Mouse (Mus musculus): Measurements from ENCODE around the gene Slc4a2.

Slc4a2 gene

GRCm38 (mm10) chr5:24423129-24424003 lies at the start of gene Slc4a2, which contains the start of gene Cdk5:
TSS of gene Slc4a2 (plus strand) at chr5:24423837.
TSS of gene Cdk5 (minus strand) at chr5:24423530.
- DNase-seq (ENCODE audit: low read depth, low spot score): peak; percentile 99

- DNase-seq (ENCODE audit: low read depth, low spot score): no peak
Observed at GRCm38 (mm10) chr5:24374216-24374615, 49.4 kb upstream of the Slc4a2 start.

GRCm38 (mm10) chr5:24374666-24375328 lies 48.8 kb upstream of the Slc4a2 start:
- no peak for DNase-seq (ENCODE audit: low read depth, low spot score)

GRCm38 (mm10) chr5:24378700-24379099 lies 44.9 kb upstream of the Slc4a2 start:
- DNase-seq (ENCODE audit: low read depth, low spot score): no peak

GRCm38 (mm10) chr5:24379501-24379900 lies 44.1 kb upstream of the Slc4a2 start:
- no peak for DNase-seq (ENCODE audit: low read depth, low spot score)

GRCm38 (mm10) chr5:24380499-24380898 lies 43.1 kb upstream of the Slc4a2 start:
- no peak for DNase-seq (ENCODE audit: low read depth, low spot score)

- no peak for DNase-seq (ENCODE audit: low read depth, low spot score)
Observed at GRCm38 (mm10) chr5:24381486-24381885, 42.2 kb upstream of the Slc4a2 start.

- DNase-seq (ENCODE audit: low read depth, low spot score): no peak
Observed at GRCm38 (mm10) chr5:24381988-24382387, 41.6 kb upstream of the Slc4a2 start.

GRCm38 (mm10) chr5:24383026-24383859 lies 40.4 kb upstream of the Slc4a2 start:
- peak; percentile 94 for DNase-seq (ENCODE audit: low read depth, low spot score)

- DNase-seq (ENCODE audit: low read depth, low spot score): no peak
Observed at GRCm38 (mm10) chr5:24384407-24384806, 39.2 kb upstream of the Slc4a2 start.

- DNase-seq (ENCODE audit: low read depth, low spot score): no peak
Observed at GRCm38 (mm10) chr5:24385374-24385773, 38.3 kb upstream of the Slc4a2 start.

GRCm38 (mm10) chr5:24385887-24386550 lies 37.6 kb upstream of the Slc4a2 start:
- DNase-seq (ENCODE audit: low read depth, low spot score): no peak

- peak; percentile 52 for DNase-seq (ENCODE audit: low read depth, low spot score)
Observed at GRCm38 (mm10) chr5:24387264-24388241, 36.1 kb upstream of the Slc4a2 start.

GRCm38 (mm10) chr5:24388246-24388915 lies 35.3 kb upstream of the Slc4a2 start:
- no peak for DNase-seq (ENCODE audit: low read depth, low spot score)

- peak; percentile 62 for DNase-seq (ENCODE audit: low read depth, low spot score)
Observed at GRCm38 (mm10) chr5:24389011-24389657, 34.5 kb upstream of the Slc4a2 start.

GRCm38 (mm10) chr5:24389658-24390020 lies 34.0 kb upstream of the Slc4a2 start:
- no peak for DNase-seq (ENCODE audit: low read depth, low spot score)

- no peak for DNase-seq (ENCODE audit: low read depth, low spot score)
Observed at GRCm38 (mm10) chr5:24391864-24392263, 31.8 kb upstream of the Slc4a2 start, which contains the start of gene Atg9b. TSS of gene Atg9b (minus strand) at chr5:24392143.

- DNase-seq (ENCODE audit: low read depth, low spot score): no peak
Observed at GRCm38 (mm10) chr5:24392724-24393123, 30.9 kb upstream of the Slc4a2 start.

GRCm38 (mm10) chr5:24393392-24393997 lies 30.1 kb upstream of the Slc4a2 start, which contains the start of gene Abcb8:
TSS of gene Abcb8 (plus strand) at chr5:24393663.
- peak; percentile 76 for DNase-seq (ENCODE audit: low read depth, low spot score)

Measured in forelimb bud, embryonic 11.5 days (tissue).